Mouse (Mus musculus): Measurements from ENCODE around the gene Flot2. TPM values are rescaled to one million over a fixed set of nuclear protein-coding genes. Genes with fewer than 3 reads are reported as not detected.

The Flot2 gene
- 67.3 and 87.1 TPM in 2 replicates for total RNA-seq (2014; rRNA removed)
- polyA plus RNA-seq (2015; fragmentation: Nextera tagmentation; extraction: Ambion mirVana), result 92.7 and 97.9 TPM in 2 replicates

GRCm38 (mm10) chr11:78037831-78038752 lies at the start of gene Flot2:
Gene Flot2, plus strand, starts transcription at chr11:78037931.
- 0 out of 2 replicates have a peak, but pooled peaks cover 3% of the 10 kb centered on the region for H3K36me3 ChIP-seq (ENCODE audit: insufficient read depth, low read length)

GRCm38 (mm10) chr11:77989071-77989690 lies 48.5 kb upstream of the Flot2 start:
- no peak for DNase-seq (ENCODE audit: low spot score)
- no peak for ATAC-seq (ENCODE audit: low FRiP score)
- no peak overlapping the region for H3K4me3 ChIP-seq (ENCODE audit: low read depth, low read length)
- no peaks in the 10 kb centered on the region for H3K27me3 ChIP-seq (ENCODE audit: insufficient read depth, low read length)
- no peaks in the 10 kb centered on the region for H3K4me1 ChIP-seq (ENCODE audit: insufficient read depth, low read length)
- WGBS, result 92% methylated on average over 13 of the region's 13 CpGs
- no peak overlapping the region for H3K4me2 ChIP-seq (ENCODE audit: low read depth, low read length, poor library complexity, severe bottlenecking)
- no peak for TF ChIP-seq CTCF (IDR thresholded peaks at IDR 0.05)
- H3K9ac ChIP-seq (replicated peaks; ENCODE audit: low read length, poor library complexity, severe bottlenecking), result no peak overlapping the region
- H3K9me3 ChIP-seq (ENCODE audit: low read length), result no peaks in the 10 kb centered on the region
- no peak overlapping the region for H3K27ac ChIP-seq (ENCODE audit: low read depth, low read length)
- peaks cover 6% of the 10 kb centered on the region; the same call in 1 of the 2 replicates for H3K36me3 ChIP-seq (ENCODE audit: insufficient read depth, low read length)

More at GRCm38 (mm10) chr11:78037831-78038752, at the start of gene Flot2:
- 0 out of 2 replicates have a peak, but pooled peaks have one; percentile 20 for TF ChIP-seq CTCF (IDR thresholded peaks at IDR 0.05)
- Histone ChIP-seq H3K27ac (ENCODE audit: low read depth, low read length) (peak within 1 kb of the TSS; percentile 86), H3K4me2 (ENCODE audit: low read depth, low read length, poor library complexity, severe bottlenecking) (peak within 1 kb of the TSS; percentile 59), H3K27me3 (ENCODE audit: insufficient read depth, low read length) (no peaks in the 10 kb centered on the region), H3K9me3 (ENCODE audit: low read length) (no peaks in the 10 kb centered on the region), H3K4me1 (ENCODE audit: insufficient read depth, low read length) (peaks cover 9% of the 10 kb centered on the region; the same call in 1 of the 2 replicates), H3K9ac (replicated peaks; ENCODE audit: low read length, poor library complexity, severe bottlenecking) (peak within 1 kb of the TSS; percentile 76), H3K4me3 (ENCODE audit: low read depth, low read length) (peak within 1 kb of the TSS; percentile 56)
- DNase-seq (ENCODE audit: low spot score) (peak; percentile 75), ATAC-seq (ENCODE audit: low FRiP score) (peak; percentile 78)
- WGBS, result under 1% methylated on average over 44 of the region's 55 CpGs

- Histone ChIP-seq H3K27ac (ENCODE audit: low read depth, low read length) (no peak overlapping the region), H3K9me3 (ENCODE audit: low read length) (no peaks in the 10 kb centered on the region), H3K27me3 (ENCODE audit: insufficient read depth, low read length) (no peaks in the 10 kb centered on the region), H3K4me1 (ENCODE audit: insufficient read depth, low read length) (no peaks in the 10 kb centered on the region), H3K36me3 (ENCODE audit: insufficient read depth, low read length) (peaks cover 8% of the 10 kb centered on the region; the same call in 1 of the 2 replicates), H3K4me2 (ENCODE audit: low read depth, low read length, poor library complexity, severe bottlenecking) (no peak overlapping the region), H3K9ac (replicated peaks; ENCODE audit: low read length, poor library complexity, severe bottlenecking) (no peak overlapping the region), H3K4me3 (ENCODE audit: low read depth, low read length) (no peak overlapping the region)
- WGBS, result 67% methylated on average over 1 of the region's 1 CpGs
- no peak for TF ChIP-seq CTCF (IDR thresholded peaks at IDR 0.05)
- ATAC-seq (ENCODE audit: low FRiP score) (no peak), DNase-seq (ENCODE audit: low spot score) (no peak)
Measured at GRCm38 (mm10) chr11:77995556-77995955, 42.2 kb upstream of the Flot2 start.

DNA sequence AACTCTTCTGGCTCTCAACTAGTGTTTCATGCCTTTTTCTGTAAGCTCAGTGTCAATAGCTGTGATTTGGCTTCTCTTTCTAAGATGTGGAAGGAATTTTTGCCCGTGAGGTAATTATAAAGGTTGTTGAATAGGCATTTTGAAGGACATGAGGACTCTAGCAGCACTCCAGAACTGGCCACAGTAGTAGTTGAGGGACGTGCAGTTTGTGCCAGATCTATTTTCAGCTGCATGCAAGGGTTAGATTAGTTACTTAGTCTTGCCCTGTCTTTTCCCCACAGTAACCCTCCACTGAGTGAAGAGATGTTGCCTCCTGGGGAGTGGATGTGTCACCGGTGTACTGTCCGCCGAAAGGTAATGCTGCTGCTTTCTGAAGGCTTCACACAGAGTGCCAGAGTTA lies 31.3 kb upstream of the Flot2 start:
- H3K9ac ChIP-seq (replicated peaks; ENCODE audit: low read length, poor library complexity, severe bottlenecking), result no peak overlapping the region
- WGBS, result 93% methylated on average over 5 of the region's 5 CpGs
- H3K9me3 ChIP-seq (ENCODE audit: low read length), result no peaks in the 10 kb centered on the region
- no peak overlapping the region for H3K4me3 ChIP-seq (ENCODE audit: low read depth, low read length)
- ATAC-seq (ENCODE audit: low FRiP score), result no peak
- no peak for DNase-seq (ENCODE audit: low spot score)
- no peak for TF ChIP-seq CTCF (IDR thresholded peaks at IDR 0.05)
- H3K4me1 ChIP-seq (ENCODE audit: insufficient read depth, low read length), result no peaks in the 10 kb centered on the region
- peaks cover 12% of the 10 kb centered on the region for H3K36me3 ChIP-seq (ENCODE audit: insufficient read depth, low read length)
- no peak overlapping the region for H3K4me2 ChIP-seq (ENCODE audit: low read depth, low read length, poor library complexity, severe bottlenecking)
- H3K27ac ChIP-seq (ENCODE audit: low read depth, low read length), result no peak overlapping the region
- H3K27me3 ChIP-seq (ENCODE audit: insufficient read depth, low read length), result no peaks in the 10 kb centered on the region

- ATAC-seq (ENCODE audit: low FRiP score) (peak; percentile 56; the same call in 1 of the 2 replicates), DNase-seq (ENCODE audit: low spot score) (peak; percentile 79)
- WGBS, result 24% methylated on average over 4 of the region's 4 CpGs
Measured at GRCm38 (mm10) chr11:78019676-78020075, 18.1 kb upstream of the Flot2 start.

More at GRCm38 (mm10) chr11:78019676-78020075, 18.1 kb upstream of the Flot2 start:
- no peak overlapping the region for H3K27ac ChIP-seq (ENCODE audit: low read depth, low read length)
- TF ChIP-seq CTCF (IDR thresholded peaks at IDR 0.05), result peak; percentile 95
- no peaks in the 10 kb centered on the region for H3K4me1 ChIP-seq (ENCODE audit: insufficient read depth, low read length)
- no peaks in the 10 kb centered on the region for H3K27me3 ChIP-seq (ENCODE audit: insufficient read depth, low read length)
- H3K9me3 ChIP-seq (ENCODE audit: low read length), result no peaks in the 10 kb centered on the region
- no peak overlapping the region for H3K4me3 ChIP-seq (ENCODE audit: low read depth, low read length)
- H3K4me2 ChIP-seq (ENCODE audit: low read depth, low read length, poor library complexity, severe bottlenecking), result no peak overlapping the region
- peaks cover 71% of the 10 kb centered on the region for H3K36me3 ChIP-seq (ENCODE audit: insufficient read depth, low read length)
- H3K9ac ChIP-seq (replicated peaks; ENCODE audit: low read length, poor library complexity, severe bottlenecking), result no peak overlapping the region
